Mouse (Mus musculus) ES-E14 (cell line): ENCODE data around the gene Bub1. TPM values are rescaled to one million over a fixed set of nuclear protein-coding genes. Genes with fewer than 3 reads are reported as not detected.

Experiments
- DNase-seq: peaks from one replicate; pipeline ENCODE4 v3.0.0-alpha.2; 2013; ENCODE audit warnings: low read depth, low spot score
- H3K27ac ChIP-seq: 2 replicates; pipeline ENCODE4 v1.5.1; 2012; ENCODE audit warnings: low read depth, mild to moderate bottlenecking, low read length, moderate library complexity, mixed read lengths; ENCODE audit not compliant: poor library complexity, insufficient read depth, severe bottlenecking
- H3K36me3 ChIP-seq: 2 replicates; pipeline ENCODE4 v1.6.1; 2012; ENCODE audit warnings: mild to moderate bottlenecking, low read length, moderate library complexity, mixed read lengths; ENCODE audit not compliant: control insufficient read depth, poor library complexity, insufficient read depth, severe bottlenecking
- H3K4me1 ChIP-seq, 2 experiments: fragments of 150-350 bp in 1 of 2; sonication (generic) in 1 of 2; 2 replicates each; pipeline ENCODE4 v1.6.1; 2012; ENCODE audit warnings: low read length in 2 of 2, mild to moderate bottlenecking in 1 of 2, mixed read lengths in 1 of 2; ENCODE audit not compliant: control insufficient read depth in 2 of 2, insufficient read depth in 2 of 2, poor library complexity in 1 of 2
- H3K4me3 ChIP-seq, 2 experiments: fragments of 150-350 bp in 1 of 2; sonication (generic) in 1 of 2; 2 replicates each; pipeline ENCODE4 v1.5.1; 2012; ENCODE audit warnings: low read length in 2 of 2, low read depth in 1 of 2, mild to moderate bottlenecking in 1 of 2, mixed read lengths in 1 of 2; ENCODE audit not compliant: insufficient read depth in 1 of 2, poor library complexity in 1 of 2, severe bottlenecking in 1 of 2
- H3K9ac ChIP-seq: 2 replicates; pipeline ENCODE4 v1.6.1; 2012; ENCODE audit warnings: low read depth, mild to moderate bottlenecking, low read length, mixed read lengths; ENCODE audit not compliant: poor library complexity, insufficient read depth, severe bottlenecking
- H3K9me3 ChIP-seq: fragments of 150-350 bp; sonication (generic); 2 replicates; pipeline ENCODE4 v1.6.1; 2012; ENCODE audit warnings: low read depth, mild to moderate bottlenecking, low read length; ENCODE audit not compliant: control insufficient read depth, insufficient read depth
- CHD2 ChIP-seq: IDR thresholded peaks from 2 replicates; pipeline ENCODE4 v1.6.1; 2014; ENCODE audit warnings: mild to moderate bottlenecking, low read depth, low read length, inconsistent platforms
- HCFC1 ChIP-seq: IDR thresholded peaks from 2 replicates; pipeline ENCODE4 v1.6.1; 2012; ENCODE audit warnings: low read length, inconsistent platforms, borderline replicate concordance; ENCODE audit not compliant: insufficient read depth
- MAFK ChIP-seq: IDR thresholded peaks from 2 replicates; pipeline ENCODE4 v1.6.1; 2014; ENCODE audit warnings: mild to moderate bottlenecking, low read depth, low read length, inconsistent platforms; ENCODE audit not compliant: insufficient read depth
- ZC3H11A ChIP-seq: IDR thresholded peaks from 2 replicates; pipeline ENCODE4 v1.6.1; 2012; ENCODE audit warnings: low read depth, mild to moderate bottlenecking, inconsistent platforms, low read length, borderline replicate concordance
- ZNF384 ChIP-seq: IDR thresholded peaks from 2 replicates; pipeline ENCODE4 v1.6.1; 2012; ENCODE audit warnings: low read depth, low read length, inconsistent platforms
- in situ Hi-C, 2 experiments: fragments of 600-800 bp; cut with MboI; formaldehyde crosslinking; loops; one replicate each; pipeline ENCODE4 v1.15.1; 2025; ENCODE audit warnings: low sequenced_read_pairs in 2 of 2, inconsistent platforms in 1 of 2; ENCODE audit not compliant: unreplicated experiment in 2 of 2
- total RNA-seq: library from RNA; depleted of rRNA; stranded (reverse); fragments of 300-350 nt; gene quantifications from 2 replicates; pipeline ENCODE4 v1.2.3, GENCODE M21; 2012

Bub1 gene
- total RNA-seq, 1 experiment, result 64.6 TPM

GRCm38 (mm10) chr2:127839425-127839824 lies 7.8 kb upstream of the Bub1 start:
- H3K4me1 ChIP-seq, result peaks cover 10 to 19% of the 10 kb centered on the region in 2 experiments
- TF ChIP-seq ZNF384 (no peak), MAFK (0 out of 2 replicates have a peak, but pooled peaks have one; percentile 6), ZC3H11A (no peak), CHD2 (peak; percentile 63; the same call in 1 of the 2 replicates), HCFC1 (peak; percentile 55; the same call in 1 of the 2 replicates)
- DNase-seq, result peak; percentile 45
- no peaks in the 10 kb centered on the region for H3K36me3 ChIP-seq
- H3K9me3 ChIP-seq, result no peaks in the 10 kb centered on the region
- peak overlapping the region; percentile 37 to 54 for H3K4me3 ChIP-seq
- H3K9ac ChIP-seq, result peak overlapping the region; percentile 58
- in situ Hi-C loops, result no loop called here
- H3K27ac ChIP-seq, result peak overlapping the region; percentile 78; the same call in 1 of the 2 replicates

- 0 out of 2 replicates have a peak, but pooled peaks have one; percentile 12 for TF ChIP-seq ZC3H11A
- TF ChIP-seq MAFK, result no peak
- no peak for TF ChIP-seq CHD2
- TF ChIP-seq ZNF384, result no peak
- in situ Hi-C loops, result no loop called here
- H3K27ac ChIP-seq, result peak within 1 kb of the TSS; percentile 78; the same call in 1 of the 2 replicates
- peak within 1 kb of the TSS; percentile 37 to 54 for H3K4me3 ChIP-seq
- peaks cover 10 to 19% of the 10 kb centered on the region in 2 experiments for H3K4me1 ChIP-seq
- peak within 1 kb of the TSS; percentile 58 for H3K9ac ChIP-seq
- H3K36me3 ChIP-seq, result no peaks in the 10 kb centered on the region
- H3K9me3 ChIP-seq, result no peaks in the 10 kb centered on the region
- no peak for DNase-seq
These were observed 6.9 kb upstream of the Bub1 start, which contains the start of gene Acoxl for GRCm38 (mm10) chr2:127838576-127838975. Gene Acoxl (plus strand): TSS chr2:127838876.

- Histone ChIP-seq H3K9ac (no peak overlapping the region), H3K27ac (no peak overlapping the region), H3K4me1 (peaks cover 0 to 4% of the 10 kb centered on the region in 2 experiments; a peak in 1 of 4 replicates), H3K36me3 (peaks cover 2% of the 10 kb centered on the region; the same call in 1 of the 2 replicates), H3K4me3 (no peak overlapping the region), H3K9me3 (no peaks in the 10 kb centered on the region)
- in situ Hi-C loops, result no loop called here
- DNase-seq, result peak; percentile 21
- TF ChIP-seq MAFK (no peak), CHD2 (no peak), ZNF384 (no peak), HCFC1 (no peak)
These were observed 1.1 kb upstream of the Bub1 start for GRCm38 (mm10) chr2:127832833-127833190.

- Histone ChIP-seq H3K4me3 (peak overlapping the region in 1 of 2 experiments; percentile 97; a peak in 2 of 4 replicates), H3K9ac (no peak overlapping the region), H3K9me3 (no peaks in the 10 kb centered on the region), H3K4me1 (peaks cover 0 to 4% of the 10 kb centered on the region in 2 experiments; a peak in 1 of 4 replicates), H3K36me3 (peaks cover 2% of the 10 kb centered on the region; the same call in 1 of the 2 replicates), H3K27ac (no peak overlapping the region)
- in situ Hi-C loops, result no loop called here
- DNase-seq, result no peak
- TF ChIP-seq CHD2, result no peak
- no peak for TF ChIP-seq HCFC1
- no peak for TF ChIP-seq MAFK
- no peak for TF ChIP-seq ZNF384
- TF ChIP-seq ZC3H11A, result no peak
These were observed 603 bp upstream of the Bub1 start for GRCm38 (mm10) chr2:127832103-127832832.
